23 mouse cellular contexts compared by ENCODE assay signal in genomic region chr19:60138881-60139280, GRCm38 (mm10).
DNase-seq lines count a peak whose midpoint lies in the region; ATAC-seq lines count a peak whose summit lies in the region.
"Had no signal": no experiment of that assay in that cellular context is flagged by ENCODE, and none has a peak within 500 bp of the region (broad histone marks: within the 10 kb centered on the region; RNA-seq: fewer than 3 reads in every experiment).

No protein-coding gene starts in this region.

- H3K9me3 ChIP-seq in hindbrain, embryonic 16.5 days (ENCODE audit: control insufficient read depth, low read length), result no peaks in the 10 kb centered on the region
- H3K9me3 ChIP-seq: embryonic facial prominence, embryonic 13.5 days; forebrain, embryonic 15.5 days; hindbrain, embryonic 12.5 days; neural tube, embryonic 13.5 days had no signal

- peak; percentile 12 for DNase-seq in heart, adult 8-10 months (ENCODE audit: low spot score)
- no peak for DNase-seq in heart, postnatal 14 days
- peak; percentile 34 for DNase-seq in urinary bladder, postnatal 14 days (ENCODE audit: low spot score)
- DNase-seq in urinary bladder, postnatal 4 days (ENCODE audit: low spot score in 2 of 2), result no peak
- peak; percentile 63 for DNase-seq in adipocyte (ENCODE audit: low spot score)
- DNase-seq in gastrocnemius, postnatal 36 days, result peak; percentile 24 to 55
- DNase-seq in kidney, postnatal 14 days, result no peak
- DNase-seq: adrenal gland, postnatal 25 days; cerebellum, adult 11 months; cerebellum, postnatal 10 days; kidney, adult 2 months; kidney, postnatal 36 days; left cerebral cortex, postnatal 4 days; liver; midbrain, embryonic 14.5 days; spleen, adult 18-20 months; thymus, postnatal 25 days had no signal

- intact Hi-C loops in heart, postnatal 14 days (cut with DNase I), result no loop called here
- intact Hi-C loops in gastrocnemius, postnatal 36 days (cut with DNase I), result no loop called here

- 78% methylated on average over 2 of the region's 2 CpGs for WGBS in hindbrain, embryonic 16.5 days

- no peak overlapping the region for H3K4me2 ChIP-seq in hindbrain, embryonic 16.5 days (ENCODE audit: low read length)
- H3K4me2 ChIP-seq: embryonic facial prominence, embryonic 13.5 days; forebrain, embryonic 15.5 days; hindbrain, embryonic 12.5 days; neural tube, embryonic 13.5 days had no signal

- H3K4me3 ChIP-seq in hindbrain, embryonic 16.5 days (ENCODE audit: low read length), result no peak overlapping the region
- H3K4me3 ChIP-seq: embryonic facial prominence, embryonic 13.5 days; forebrain, embryonic 15.5 days; hindbrain, embryonic 12.5 days; neural tube, embryonic 13.5 days had no signal

- H3K27ac ChIP-seq in hindbrain, embryonic 16.5 days (ENCODE audit: low read depth, low read length), result no peak overlapping the region
- H3K27ac ChIP-seq: embryonic facial prominence, embryonic 13.5 days; forebrain, embryonic 15.5 days; hindbrain, embryonic 12.5 days; neural tube, embryonic 13.5 days had no signal

- no peak for ATAC-seq in hindbrain, embryonic 16.5 days
- ATAC-seq: forebrain, embryonic 15.5 days; inflammation-experienced regulatory T-cells, adult 6 months had no signal

- peaks cover 10% of the 10 kb centered on the region for H3K27me3 ChIP-seq in hindbrain, embryonic 16.5 days (replicated peaks; ENCODE audit: control insufficient read depth, insufficient read depth, low read length)

- no peaks in the 10 kb centered on the region for H3K36me3 ChIP-seq in hindbrain, embryonic 16.5 days (ENCODE audit: control insufficient read depth, insufficient read depth, low read length)
- H3K36me3 ChIP-seq: embryonic facial prominence, embryonic 13.5 days; forebrain, embryonic 15.5 days; hindbrain, embryonic 12.5 days; neural tube, embryonic 13.5 days had no signal

- H3K9ac ChIP-seq in hindbrain, embryonic 16.5 days (ENCODE audit: low read depth, low read length), result no peak overlapping the region
- H3K9ac ChIP-seq: embryonic facial prominence, embryonic 13.5 days; forebrain, embryonic 15.5 days; hindbrain, embryonic 12.5 days; neural tube, embryonic 13.5 days had no signal

- no peaks in the 10 kb centered on the region for H3K4me1 ChIP-seq in hindbrain, embryonic 16.5 days (ENCODE audit: control insufficient read depth, insufficient read depth, low read depth, low read length)
- H3K4me1 ChIP-seq: forebrain, embryonic 15.5 days; hindbrain, embryonic 12.5 days; neural tube, embryonic 13.5 days had no signal

Comparison
In these comparisons a context has a peak if more than half of its experiments do, and no peak if none do; other contexts are left out.
1. DNase-seq: peak in heart, adult 8-10 months (single experiment), urinary bladder, postnatal 14 days (single experiment), adipocyte (single experiment) and gastrocnemius, postnatal 36 days (2 of 2); none in heart, postnatal 14 days (0 of 2), urinary bladder, postnatal 4 days (0 of 2) and kidney, postnatal 14 days (single experiment).